Comparison of ENCODE assay signal across 8 mouse cellular contexts in genomic region chr7:81345447-81346170, GRCm38 (mm10). TPM values are rescaled to one million over a fixed set of nuclear protein-coding genes. Genes with fewer than 3 reads are reported as not detected.
DNase-seq lines count a peak whose midpoint lies in the region; ATAC-seq and TF ChIP-seq lines count a peak whose summit lies in the region.

No protein-coding gene starts in this region.

- no peak for TF ChIP-seq CTCF in small intestine, adult 2 months (IDR thresholded peaks at IDR 0.05; ENCODE audit: extremely low read depth, insufficient read length, insufficient replicate concordance, low read depth, low read length)

- no peaks in the 10 kb centered on the region for H3K9me3 ChIP-seq in lung, embryonic 16.5 days (ENCODE audit: control insufficient read depth, low read length)
- no peaks in the 10 kb centered on the region for H3K9me3 ChIP-seq in forebrain, embryonic 10.5 days
- no peaks in the 10 kb centered on the region for H3K9me3 ChIP-seq in limb, embryonic 13.5 days

- peak overlapping the region; percentile 72 for H3K4me2 ChIP-seq in lung, embryonic 16.5 days (ENCODE audit: low read depth, low read length)
- H3K4me2 ChIP-seq in limb, embryonic 13.5 days (replicated peaks) = peak overlapping the region; percentile 63

- H3K4me1 ChIP-seq in lung, embryonic 16.5 days (replicated peaks; ENCODE audit: control insufficient read depth, insufficient read depth, low read length) = peaks cover 15% of the 10 kb centered on the region
- peaks cover 36% of the 10 kb centered on the region for H3K4me1 ChIP-seq in forebrain, embryonic 10.5 days
- peaks cover 22% of the 10 kb centered on the region for H3K4me1 ChIP-seq in limb, embryonic 13.5 days
- peaks cover 10% of the 10 kb centered on the region for H3K4me1 ChIP-seq in small intestine, adult 2 months (ENCODE audit: control insufficient read depth, insufficient read depth, insufficient read length, low read length)

- peaks cover 15% of the 10 kb centered on the region for H3K36me3 ChIP-seq in lung, embryonic 16.5 days (ENCODE audit: control insufficient read depth, insufficient read depth, low read length)
- peaks cover 39% of the 10 kb centered on the region for H3K36me3 ChIP-seq in forebrain, embryonic 10.5 days (replicated peaks)
- H3K36me3 ChIP-seq in limb, embryonic 13.5 days = peaks cover 34% of the 10 kb centered on the region
- H3K36me3 ChIP-seq in small intestine, adult 2 months (ENCODE audit: control insufficient read depth, insufficient read depth, low read length) = peaks cover 18% of the 10 kb centered on the region

- peak overlapping the region; percentile 72 for H3K9ac ChIP-seq in lung, embryonic 16.5 days (ENCODE audit: low read length)
- H3K9ac ChIP-seq in limb, embryonic 13.5 days = peak overlapping the region; percentile 73

- no peak for TF ChIP-seq POLR2A in small intestine, adult 2 months (IDR thresholded peaks at IDR 0.05; ENCODE audit: low read depth, low read length)

- peak overlapping the region; percentile 50 for H3K27ac ChIP-seq in lung, embryonic 16.5 days (ENCODE audit: low read length)
- H3K27ac ChIP-seq in forebrain, embryonic 10.5 days = peak overlapping the region; percentile 97
- H3K27ac ChIP-seq in limb, embryonic 13.5 days = peak overlapping the region; percentile 48; the same call in 1 of the 2 replicates
- H3K27ac ChIP-seq in small intestine, adult 2 months (ENCODE audit: insufficient read depth, low read depth, low read length) = no peak overlapping the region

- 59% methylated on average over 15 of the region's 15 CpGs for WGBS in lung, embryonic 16.5 days
- WGBS in forebrain, embryonic 10.5 days = 62% methylated on average over 15 of the region's 15 CpGs
- WGBS in limb, embryonic 13.5 days = 60% methylated on average over 15 of the region's 15 CpGs
- 60% methylated on average over 15 of the region's 15 CpGs for WGBS in small intestine, adult 2 months

- H3K27me3 ChIP-seq in lung, embryonic 16.5 days (ENCODE audit: control insufficient read depth, insufficient read depth, low read depth, low read length) = no peaks in the 10 kb centered on the region
- no peaks in the 10 kb centered on the region for H3K27me3 ChIP-seq in forebrain, embryonic 10.5 days (ENCODE audit: poor library complexity, severe bottlenecking)
- no peaks in the 10 kb centered on the region for H3K27me3 ChIP-seq in limb, embryonic 13.5 days
- no peaks in the 10 kb centered on the region for H3K27me3 ChIP-seq in small intestine, adult 2 months (ENCODE audit: control insufficient read depth, insufficient read depth, low read length)

- ATAC-seq in lung, embryonic 16.5 days (ENCODE audit: low read depth) = no peak; the same call in 1 of the 2 replicates
- ATAC-seq in limb, embryonic 13.5 days (ENCODE audit: low FRiP score, low read depth) = no peak
- ATAC-seq in cerebellum, adult (ENCODE audit: insufficient number of reproducible peaks, low FRiP score, low TSS enrichment) = no peak

- peak overlapping the region; percentile 97 for H3K4me3 ChIP-seq in lung, embryonic 16.5 days (ENCODE audit: low read length)
- peak overlapping the region; percentile 98 for H3K4me3 ChIP-seq in forebrain, embryonic 10.5 days
- peak overlapping the region; percentile 96 for H3K4me3 ChIP-seq in limb, embryonic 13.5 days
- peak overlapping the region; percentile 99 for H3K4me3 ChIP-seq in small intestine, adult 2 months (ENCODE audit: low read depth, low read length)

- DNase-seq in lung, postnatal 36 days = no peak
- DNase-seq in forebrain, embryonic 10.5 days (ENCODE audit: extremely low spot score, low spot score) = no peak
- DNase-seq in layer of hippocampus, postnatal 14 days (ENCODE audit: low spot score in 2 of 2) = no peak
- DNase-seq in frontal cortex, postnatal 14 days (ENCODE audit: low spot score in 2 of 2) = no peak

RNA-seq across cellular contexts. Expression of gene Rps17, which starts 0.6 kb away (rescaled TPM):
- polyA plus RNA-seq in lung, embryonic 16.5 days (2015; fragmentation: Nextera tagmentation; extraction: Ambion mirVana) = 1,215 and 1,240 TPM in 2 replicates
- polyA plus RNA-seq in forebrain, embryonic 10.5 days (2016; fragmentation: Nextera tagmentation; extraction: Ambion mirVana) = 1,233 and 1,243 TPM in 2 replicates
- polyA plus RNA-seq in limb, embryonic 13.5 days (2015; fragmentation: Nextera tagmentation; extraction: Ambion mirVana) = 1,270 and 1,322 TPM in 2 replicates
- 571 and 823 TPM in 2 replicates for polyA plus RNA-seq in small intestine, adult 2 months (2012; rRNA removed)
- total RNA-seq in layer of hippocampus, postnatal 14 days (2021) = 100 to 1,000 TPM; 554 to 595 TPM
